Mouse (Mus musculus): ENCODE measurements around the gene Rimbp2. TPM values are rescaled to one million over a fixed set of nuclear protein-coding genes. Genes with fewer than 3 reads are reported as not detected.

Rimbp2 gene
- total and polyA plus RNA-seq, 3 experiments: not detected

DNA sequence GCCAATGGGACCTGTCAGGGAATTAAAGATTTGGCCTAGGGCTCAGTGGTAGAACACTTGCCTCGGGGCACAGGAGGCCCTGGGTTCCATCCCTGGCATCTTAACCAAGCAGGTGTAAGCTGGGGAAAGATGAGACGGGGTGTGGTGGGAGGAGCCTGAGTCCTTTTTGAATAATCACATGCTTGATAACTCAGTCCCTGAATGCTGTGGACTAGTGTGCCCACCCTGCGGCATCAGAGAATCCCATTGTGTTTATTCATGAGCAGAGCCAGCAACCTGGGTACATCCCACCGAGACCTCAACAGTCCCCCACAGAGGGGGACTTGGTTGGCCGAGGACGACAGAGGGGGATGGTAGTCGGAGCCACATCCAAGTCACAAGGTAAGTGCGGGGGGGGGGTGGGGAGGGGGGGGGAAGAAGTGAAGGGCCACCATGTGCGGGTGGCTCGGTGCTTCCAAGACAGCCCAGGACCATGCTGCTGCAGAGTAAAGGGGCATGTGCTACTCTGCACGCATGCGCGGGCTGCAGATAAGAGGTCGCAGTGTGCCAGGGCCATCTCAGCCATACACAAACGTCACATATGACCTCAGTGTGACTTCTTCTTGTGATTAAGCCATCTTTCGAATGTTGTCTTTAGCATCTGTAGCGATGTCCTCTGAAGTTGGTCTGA lies 214.0 kb downstream of the Rimbp2 start:
- Histone ChIP-seq H3K4me3 (replicated peaks in 1 of 3; ENCODE audit: low read depth in 2 of 3, low read length in 2 of 3, poor library complexity in 1 of 3) (no peak overlapping the region), H3K4me1 (ENCODE audit: control insufficient read depth in 1 of 2, insufficient read depth in 2 of 2) (no peaks in the 10 kb centered on the region), H3K27ac (ENCODE audit: insufficient read depth, low read depth) (no peak overlapping the region), H3K9ac (ENCODE audit: insufficient read depth, low read depth) (no peak overlapping the region), H3K36me3 (replicated peaks in 1 of 2; ENCODE audit: control insufficient read depth in 1 of 2, insufficient read depth in 1 of 2, low read length in 1 of 2) (no peaks in the 10 kb centered on the region), H3K4me2 (ENCODE audit: insufficient read depth, low read depth, poor library complexity, severe bottlenecking) (no peak overlapping the region), H3K9me3 (replicated peaks; ENCODE audit: low read length) (peaks cover 93% of the 10 kb centered on the region), H3K79me2 (replicated peaks; ENCODE audit: control insufficient read depth, extremely low read depth, insufficient read depth, poor library complexity, severe bottlenecking) (no peaks in the 10 kb centered on the region), H3K27me3 (replicated peaks) (no peaks in the 10 kb centered on the region)
- no peak for TF ChIP-seq MYC (IDR thresholded peaks at IDR 0.05; ENCODE audit: low read depth, low read length)
- no peak for TF ChIP-seq NRF1 (IDR thresholded peaks at IDR 0.05; ENCODE audit: low read depth, low read length)
- TF ChIP-seq MAFK (IDR thresholded peaks at IDR 0.05; ENCODE audit: insufficient replicate concordance, low read length): no peak
- TF ChIP-seq MXI1 (IDR thresholded peaks at IDR 0.05; ENCODE audit: low read depth, low read length): no peak
- TF ChIP-seq ZKSCAN1 (IDR thresholded peaks at IDR 0.05; ENCODE audit: borderline replicate concordance, low read depth, low read length): no peak
- no peak for TF ChIP-seq TBP (conservative IDR thresholded peaks at IDR 0.05; ENCODE audit: low read depth, low read length)
- no peak for TF ChIP-seq POLR2AphosphoS2 (IDR thresholded peaks at IDR 0.05; ENCODE audit: low read depth, low read length)
- TF ChIP-seq CHD1 (IDR thresholded peaks at IDR 0.05; ENCODE audit: low read depth, low read length): no peak
- TF ChIP-seq IRF4 (IDR thresholded peaks at IDR 0.05; ENCODE audit: low read depth, low read length): no peak
- no peak for TF ChIP-seq TCF12 (IDR thresholded peaks at IDR 0.05; ENCODE audit: low read depth, low read length)
- TF ChIP-seq KAT2A (IDR thresholded peaks at IDR 0.05; ENCODE audit: insufficient replicate concordance, low read length): no peak
- no peak for TF ChIP-seq ELF1 (IDR thresholded peaks at IDR 0.05; ENCODE audit: low read depth, low read length)
- TF ChIP-seq ZMIZ1 (IDR thresholded peaks at IDR 0.05; ENCODE audit: low read depth, low read length): no peak
- no peak for TF ChIP-seq UBTF (IDR thresholded peaks at IDR 0.05; ENCODE audit: low read depth, low read length)
- TF ChIP-seq USF2 (conservative IDR thresholded peaks at IDR 0.05; ENCODE audit: low read depth, low read length): no peak
- TF ChIP-seq ETS1 (conservative IDR thresholded peaks at IDR 0.05; ENCODE audit: low read depth, low read length): no peak
- DNase-seq (ENCODE audit: extremely low read depth): no peak
- in situ Hi-C loops (cut with MboI; ENCODE audit: low pct_ligation_motif_present, low pct_unique_long_range_greater_than_20kb, low sequenced_read_pairs) (no loop called here), dilution Hi-C loops (cut with MboI; ENCODE audit: extremely low pct_ligation_motif_present, extremely low pct_unique_long_range_greater_than_20kb, low sequenced_read_pairs) (no loop called here)

GRCm38 (mm10) chr5:128735921-128736320 lies 217.4 kb downstream of the Rimbp2 start:
- Histone ChIP-seq H3K4me1 (ENCODE audit: control insufficient read depth in 1 of 2, insufficient read depth in 2 of 2) (no peaks in the 10 kb centered on the region), H3K79me2 (replicated peaks; ENCODE audit: control insufficient read depth, extremely low read depth, insufficient read depth, poor library complexity, severe bottlenecking) (no peaks in the 10 kb centered on the region), H3K4me3 (replicated peaks in 1 of 3; ENCODE audit: low read depth in 2 of 3, low read length in 2 of 3, poor library complexity in 1 of 3) (peak overlapping the region in 1 of 3 experiments; percentile 13), H3K4me2 (ENCODE audit: insufficient read depth, low read depth, poor library complexity, severe bottlenecking) (no peak overlapping the region), H3K9me3 (replicated peaks; ENCODE audit: low read length) (peaks cover 85% of the 10 kb centered on the region), H3K27ac (ENCODE audit: insufficient read depth, low read depth) (no peak overlapping the region), H3K36me3 (replicated peaks in 1 of 2; ENCODE audit: control insufficient read depth in 1 of 2, insufficient read depth in 1 of 2, low read length in 1 of 2) (no peaks in the 10 kb centered on the region), H3K9ac (ENCODE audit: insufficient read depth, low read depth) (no peak overlapping the region), H3K27me3 (replicated peaks) (no peaks in the 10 kb centered on the region)
- no peak for DNase-seq (ENCODE audit: extremely low read depth)
- TF ChIP-seq SMC3 (IDR thresholded peaks at IDR 0.05; ENCODE audit: low read depth, low read length) (no peak), MXI1 (IDR thresholded peaks at IDR 0.05; ENCODE audit: low read depth, low read length) (no peak), ZMIZ1 (IDR thresholded peaks at IDR 0.05; ENCODE audit: low read depth, low read length) (no peak), SIN3A (IDR thresholded peaks at IDR 0.05; ENCODE audit: low read length) (no peak), MAFK (IDR thresholded peaks at IDR 0.05; ENCODE audit: insufficient replicate concordance, low read length) (no peak), UBTF (IDR thresholded peaks at IDR 0.05; ENCODE audit: low read depth, low read length) (no peak), MEF2A (IDR thresholded peaks at IDR 0.05; ENCODE audit: borderline replicate concordance, low read depth, low read length) (no peak), EP300 (IDR thresholded peaks at IDR 0.05; ENCODE audit: low read length) (no peak), TBP (conservative IDR thresholded peaks at IDR 0.05; ENCODE audit: low read depth, low read length) (no peak), BHLHE40 (IDR thresholded peaks at IDR 0.05; ENCODE audit: low read depth, low read length) (no peak), JUND (conservative IDR thresholded peaks at IDR 0.05; ENCODE audit: low read depth, low read length) (no peak), ZC3H11A (IDR thresholded peaks at IDR 0.05; ENCODE audit: low read depth, low read length) (no peak)
- in situ Hi-C loops (cut with MboI; ENCODE audit: low pct_ligation_motif_present, low pct_unique_long_range_greater_than_20kb, low sequenced_read_pairs): no loop called here
- dilution Hi-C loops (cut with MboI; ENCODE audit: extremely low pct_ligation_motif_present, extremely low pct_unique_long_range_greater_than_20kb, low sequenced_read_pairs): no loop called here
